Mouse (Mus musculus): ENCODE data around the gene Tbc1d2b. TPM values are rescaled to one million over a fixed set of nuclear protein-coding genes. Genes with fewer than 3 reads are reported as not detected.

Gene Tbc1d2b
- polyA plus RNA-seq, 1 experiment from 2014 or later, result 23.4 TPM

DNA sequence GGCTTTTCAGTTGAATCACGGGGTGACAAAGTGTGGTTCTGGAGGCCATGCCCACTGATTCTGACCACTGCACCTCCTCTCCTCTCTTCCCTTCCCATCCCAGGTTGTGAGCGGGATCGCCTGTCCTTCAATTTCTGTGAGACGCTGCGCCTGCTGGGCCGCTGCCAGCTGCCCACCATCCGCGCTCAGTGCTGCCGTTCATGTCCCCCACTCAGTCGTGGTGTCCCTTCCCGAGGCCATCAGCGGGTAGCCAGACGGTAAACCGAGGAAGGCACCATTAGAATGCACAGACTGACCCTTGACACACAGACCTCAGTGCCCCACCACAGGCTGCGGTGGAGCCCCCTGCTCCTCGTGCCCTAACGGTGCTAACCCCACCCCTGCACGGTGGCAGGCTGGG, 71.0 kb downstream of the Tbc1d2b start:
- H3K4me3 ChIP-seq (ENCODE audit: low read depth, low read length), result no peak overlapping the region
- H3K36me3 ChIP-seq (ENCODE audit: control insufficient read depth, insufficient read depth, low read length), result peaks cover 44% of the 10 kb centered on the region
- 95% methylated on average over 18 of the region's 18 CpGs for WGBS
- no peaks in the 10 kb centered on the region for H3K27me3 ChIP-seq (replicated peaks; ENCODE audit: control insufficient read depth, insufficient read depth, low read length)
- no peaks in the 10 kb centered on the region for H3K4me1 ChIP-seq (ENCODE audit: control insufficient read depth, insufficient read depth, low read length)
- no peak overlapping the region for H3K4me2 ChIP-seq (ENCODE audit: low read depth, low read length)
- no peaks in the 10 kb centered on the region for H3K9me3 ChIP-seq (ENCODE audit: control insufficient read depth, low read length)
- H3K9ac ChIP-seq (ENCODE audit: low read depth, low read length), result no peak overlapping the region
- DNase-seq (ENCODE audit: low spot score), result no peak
- ATAC-seq (ENCODE audit: low read depth), result no peak
- H3K27ac ChIP-seq (replicated peaks; ENCODE audit: low read depth, low read length), result no peak overlapping the region

DNA sequence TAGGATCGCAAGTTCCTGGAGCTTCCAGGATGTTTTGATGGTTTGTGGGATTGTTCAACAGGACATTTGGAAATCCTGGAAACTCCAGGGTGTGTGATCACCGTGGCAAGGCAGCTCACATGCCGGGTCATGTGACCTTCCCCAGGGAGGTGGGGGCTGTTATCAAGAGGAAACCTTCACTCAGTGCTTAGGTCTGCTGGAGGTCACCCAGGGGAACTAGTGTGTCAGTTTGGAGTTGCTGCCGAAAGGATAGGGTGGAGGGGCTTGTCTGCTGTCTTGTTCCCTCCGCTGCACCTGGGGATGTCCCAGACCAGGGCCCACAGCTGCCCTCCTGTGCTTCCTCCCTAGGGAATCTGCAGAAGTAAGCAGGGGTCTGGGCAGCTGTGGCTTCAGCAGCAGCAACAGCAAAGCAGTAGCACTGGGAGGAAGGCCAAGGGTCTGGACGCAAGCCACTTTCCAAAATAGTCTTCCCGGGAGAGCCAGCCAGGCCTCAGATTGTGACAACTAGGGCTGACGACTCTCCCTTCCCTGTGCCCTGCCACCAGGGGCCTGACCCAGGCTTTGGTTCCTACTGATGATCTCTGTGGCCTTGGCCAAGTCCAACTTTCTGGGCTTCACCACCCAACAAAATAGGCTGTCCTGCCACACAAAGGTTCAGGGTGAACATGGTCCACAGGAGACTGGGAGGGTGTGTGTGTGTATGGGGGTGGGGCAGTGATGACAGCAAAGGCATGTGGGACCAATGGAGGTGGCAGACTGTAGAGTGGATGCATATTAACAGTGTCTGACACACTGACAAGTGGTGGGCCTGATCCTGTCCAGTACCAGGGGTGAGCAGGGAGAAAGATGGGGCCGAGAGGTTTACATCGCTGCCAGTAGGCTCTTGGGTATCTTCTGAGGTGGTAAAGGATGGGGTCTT, 71.8 kb downstream of the Tbc1d2b start:
- 61% methylated on average over 10 of the region's 10 CpGs for WGBS

DNA sequence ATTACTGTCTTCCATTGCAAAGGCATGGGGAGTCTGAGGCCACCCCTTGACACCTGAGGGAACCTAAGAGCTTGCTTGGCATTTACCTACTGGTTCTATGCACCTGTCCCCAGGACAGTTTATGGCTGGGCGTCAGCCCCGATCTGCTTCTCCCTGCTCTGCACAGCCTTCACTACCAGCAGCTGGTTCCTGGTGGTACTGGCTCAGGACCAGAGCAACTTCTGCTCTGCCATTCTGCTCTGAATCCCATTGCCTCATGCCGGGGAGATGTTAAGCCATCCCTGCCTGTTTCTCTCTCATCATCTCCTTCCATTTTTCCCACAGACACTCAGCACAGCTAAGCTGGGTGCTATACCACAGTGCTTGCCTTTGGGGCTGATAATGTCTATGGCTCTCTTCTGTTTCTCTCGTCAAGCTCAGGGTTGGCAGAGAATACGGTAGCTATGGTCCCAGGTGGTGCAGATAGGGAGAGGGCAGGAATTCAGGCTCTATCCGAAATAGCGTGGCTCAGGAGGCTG, 72.7 kb downstream of the Tbc1d2b start:
- H3K4me3 ChIP-seq (ENCODE audit: low read depth, low read length), result no peak overlapping the region
- DNase-seq (ENCODE audit: low spot score) (no peak), ATAC-seq (ENCODE audit: low read depth) (no peak)
- H3K4me1 ChIP-seq (ENCODE audit: control insufficient read depth, insufficient read depth, low read length), result no peaks in the 10 kb centered on the region
- H3K36me3 ChIP-seq (ENCODE audit: control insufficient read depth, insufficient read depth, low read length), result peaks cover 43% of the 10 kb centered on the region
- no peaks in the 10 kb centered on the region for H3K27me3 ChIP-seq (replicated peaks; ENCODE audit: control insufficient read depth, insufficient read depth, low read length)
- H3K27ac ChIP-seq (replicated peaks; ENCODE audit: low read depth, low read length), result no peak overlapping the region
- H3K9ac ChIP-seq (ENCODE audit: low read depth, low read length), result no peak overlapping the region
- WGBS, result 77% methylated on average over 7 of the region's 7 CpGs
- no peaks in the 10 kb centered on the region for H3K9me3 ChIP-seq (ENCODE audit: control insufficient read depth, low read length)
- H3K4me2 ChIP-seq (ENCODE audit: low read depth, low read length), result no peak overlapping the region

More for the DNA sequence above, 71.8 kb downstream of the Tbc1d2b start:
- no peaks in the 10 kb centered on the region for H3K4me1 ChIP-seq (ENCODE audit: control insufficient read depth, insufficient read depth, low read length)
- no peak overlapping the region for H3K27ac ChIP-seq (replicated peaks; ENCODE audit: low read depth, low read length)
- H3K4me3 ChIP-seq (ENCODE audit: low read depth, low read length), result no peak overlapping the region
- no peak overlapping the region for H3K4me2 ChIP-seq (ENCODE audit: low read depth, low read length)
- no peaks in the 10 kb centered on the region for H3K27me3 ChIP-seq (replicated peaks; ENCODE audit: control insufficient read depth, insufficient read depth, low read length)
- DNase-seq (ENCODE audit: low spot score) (peak; percentile 30), ATAC-seq (ENCODE audit: low read depth) (0 out of 2 replicates have a peak, but pooled peaks have one; percentile 9)
- H3K9me3 ChIP-seq (ENCODE audit: control insufficient read depth, low read length), result no peaks in the 10 kb centered on the region
- H3K36me3 ChIP-seq (ENCODE audit: control insufficient read depth, insufficient read depth, low read length), result peaks cover 40% of the 10 kb centered on the region
- H3K9ac ChIP-seq (ENCODE audit: low read depth, low read length), result no peak overlapping the region

DNA sequence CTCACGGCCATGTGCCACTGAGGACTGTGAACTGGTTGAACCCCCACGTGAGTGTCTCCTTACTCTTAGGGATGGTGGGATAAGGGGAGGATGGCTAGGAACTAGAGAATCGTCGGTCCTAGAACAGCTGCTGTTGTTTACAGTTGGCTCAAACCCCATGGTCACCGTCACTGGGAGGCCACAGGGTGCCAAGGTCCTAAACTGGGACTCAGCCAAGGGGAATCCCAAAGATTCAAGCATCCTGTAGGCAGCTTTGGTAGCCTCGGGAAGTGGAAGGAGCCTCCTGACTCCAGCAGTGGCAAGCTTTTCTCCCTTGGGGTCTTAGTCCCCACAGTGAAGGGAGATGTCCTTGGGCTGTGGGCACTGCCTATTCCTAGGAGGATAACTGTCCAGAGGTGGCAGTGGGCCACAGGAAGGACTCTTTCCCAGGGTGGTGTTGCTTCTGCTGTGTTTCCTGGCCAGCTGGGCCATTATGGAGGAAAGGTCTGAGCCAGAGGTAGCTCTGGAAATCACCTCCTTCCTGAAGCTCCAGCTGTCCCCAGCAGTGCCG, 73.4 kb downstream of the Tbc1d2b start:
- Histone ChIP-seq H3K9me3 (ENCODE audit: control insufficient read depth, low read length) (no peaks in the 10 kb centered on the region), H3K36me3 (ENCODE audit: control insufficient read depth, insufficient read depth, low read length) (peaks cover 45% of the 10 kb centered on the region), H3K4me1 (ENCODE audit: control insufficient read depth, insufficient read depth, low read length) (no peaks in the 10 kb centered on the region), H3K27me3 (replicated peaks; ENCODE audit: control insufficient read depth, insufficient read depth, low read length) (no peaks in the 10 kb centered on the region), H3K27ac (replicated peaks; ENCODE audit: low read depth, low read length) (no peak overlapping the region), H3K4me3 (ENCODE audit: low read depth, low read length) (no peak overlapping the region), H3K4me2 (ENCODE audit: low read depth, low read length) (no peak overlapping the region), H3K9ac (ENCODE audit: low read depth, low read length) (no peak overlapping the region)
- DNase-seq (ENCODE audit: low spot score) (no peak), ATAC-seq (ENCODE audit: low read depth) (no peak)
- WGBS, result 72% methylated on average over 7 of the region's 7 CpGs

DNA sequence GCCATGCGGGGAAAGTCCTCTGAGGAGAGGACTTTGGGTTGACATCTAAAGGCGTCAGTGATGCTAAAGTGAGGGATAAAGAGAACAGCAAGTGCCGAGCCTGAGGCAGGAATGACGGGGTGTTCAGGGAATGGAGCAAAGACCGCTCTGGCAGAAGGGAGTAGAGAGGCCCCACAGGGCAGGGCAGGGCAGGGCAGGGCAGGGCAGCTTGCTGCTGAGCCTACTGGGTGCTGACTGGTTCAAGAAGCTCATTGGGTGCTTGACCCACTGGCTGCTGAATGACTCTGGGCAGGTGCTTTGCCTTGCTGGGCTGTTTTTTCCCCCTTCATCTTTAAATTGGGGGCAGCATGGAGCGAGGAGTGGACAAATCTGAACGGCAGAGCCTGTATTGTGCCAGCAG, 74.3 kb downstream of the Tbc1d2b start:
- no peak overlapping the region for H3K4me3 ChIP-seq (ENCODE audit: low read depth, low read length)
- ATAC-seq (ENCODE audit: low read depth) (no peak), DNase-seq (ENCODE audit: low spot score) (no peak)
- H3K36me3 ChIP-seq (ENCODE audit: control insufficient read depth, insufficient read depth, low read length), result peaks cover 52% of the 10 kb centered on the region
- no peaks in the 10 kb centered on the region for H3K9me3 ChIP-seq (ENCODE audit: control insufficient read depth, low read length)
- 89% methylated on average over 7 of the region's 7 CpGs for WGBS
- no peak overlapping the region for H3K4me2 ChIP-seq (ENCODE audit: low read depth, low read length)
- no peak overlapping the region for H3K9ac ChIP-seq (ENCODE audit: low read depth, low read length)
- H3K4me1 ChIP-seq (ENCODE audit: control insufficient read depth, insufficient read depth, low read length), result no peaks in the 10 kb centered on the region
- no peaks in the 10 kb centered on the region for H3K27me3 ChIP-seq (replicated peaks; ENCODE audit: control insufficient read depth, insufficient read depth, low read length)
- H3K27ac ChIP-seq (replicated peaks; ENCODE audit: low read depth, low read length), result no peak overlapping the region

DNA sequence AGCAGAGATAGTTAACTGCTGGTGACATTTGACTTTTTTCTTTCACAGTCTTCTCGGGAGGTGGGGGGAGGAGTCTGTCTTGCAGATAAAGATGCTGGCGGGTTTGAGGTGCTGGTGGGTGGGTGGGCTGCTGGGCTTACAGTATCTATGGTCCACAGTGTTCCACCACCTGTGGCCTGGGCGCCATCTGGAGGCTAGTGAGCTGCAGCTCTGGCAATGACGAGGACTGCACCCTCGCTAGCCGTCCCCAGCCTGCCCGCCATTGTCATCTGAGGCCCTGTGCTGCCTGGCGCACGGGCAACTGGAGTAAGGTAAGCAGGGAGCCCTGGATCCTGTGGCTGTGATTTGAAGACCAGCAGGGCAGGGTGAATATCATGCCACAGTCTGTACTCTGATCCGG, 75.6 kb downstream of the Tbc1d2b start:
- H3K36me3 ChIP-seq (ENCODE audit: control insufficient read depth, insufficient read depth, low read length), result peaks cover 51% of the 10 kb centered on the region
- no peak overlapping the region for H3K9ac ChIP-seq (ENCODE audit: low read depth, low read length)
- H3K27me3 ChIP-seq (replicated peaks; ENCODE audit: control insufficient read depth, insufficient read depth, low read length), result no peaks in the 10 kb centered on the region
- H3K9me3 ChIP-seq (ENCODE audit: control insufficient read depth, low read length), result no peaks in the 10 kb centered on the region
- ATAC-seq (ENCODE audit: low read depth) (no peak), DNase-seq (ENCODE audit: low spot score) (no peak)
- H3K4me2 ChIP-seq (ENCODE audit: low read depth, low read length), result no peak overlapping the region
- H3K4me1 ChIP-seq (ENCODE audit: control insufficient read depth, insufficient read depth, low read length), result no peaks in the 10 kb centered on the region
- no peak overlapping the region for H3K27ac ChIP-seq (replicated peaks; ENCODE audit: low read depth, low read length)
- WGBS, result 70% methylated on average over 10 of the region's 10 CpGs
- H3K4me3 ChIP-seq (ENCODE audit: low read depth, low read length), result no peak overlapping the region

DNA sequence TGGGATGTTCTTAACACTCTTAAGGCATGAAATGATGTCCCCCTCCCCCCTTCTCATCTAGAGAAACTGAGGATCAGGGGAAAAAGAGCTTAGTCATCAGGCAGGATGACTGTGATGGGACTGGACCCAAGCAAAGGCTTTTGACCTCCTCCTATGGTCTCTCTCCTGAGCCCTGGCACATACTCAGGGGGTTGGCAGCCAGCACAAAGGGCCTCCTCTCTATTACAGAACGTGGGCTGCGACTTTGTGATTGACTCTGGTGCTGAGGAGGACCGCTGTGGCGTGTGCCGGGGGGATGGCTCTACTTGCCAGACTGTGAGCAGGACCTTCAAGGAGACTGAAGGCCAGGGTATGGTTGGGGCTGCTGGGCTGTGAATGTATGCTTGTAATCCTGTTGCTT, 81.2 kb downstream of the Tbc1d2b start:
- Histone ChIP-seq H3K4me3 (ENCODE audit: low read depth, low read length) (no peak overlapping the region), H3K9me3 (ENCODE audit: control insufficient read depth, low read length) (no peaks in the 10 kb centered on the region), H3K4me1 (ENCODE audit: control insufficient read depth, insufficient read depth, low read length) (no peaks in the 10 kb centered on the region), H3K4me2 (ENCODE audit: low read depth, low read length) (no peak overlapping the region), H3K36me3 (ENCODE audit: control insufficient read depth, insufficient read depth, low read length) (peaks cover 67% of the 10 kb centered on the region), H3K27me3 (replicated peaks; ENCODE audit: control insufficient read depth, insufficient read depth, low read length) (no peaks in the 10 kb centered on the region), H3K27ac (replicated peaks; ENCODE audit: low read depth, low read length) (no peak overlapping the region), H3K9ac (ENCODE audit: low read depth, low read length) (no peak overlapping the region)
- ATAC-seq (ENCODE audit: low read depth) (no peak), DNase-seq (ENCODE audit: low spot score) (no peak)
- WGBS, result 78% methylated on average over 5 of the region's 5 CpGs

DNA sequence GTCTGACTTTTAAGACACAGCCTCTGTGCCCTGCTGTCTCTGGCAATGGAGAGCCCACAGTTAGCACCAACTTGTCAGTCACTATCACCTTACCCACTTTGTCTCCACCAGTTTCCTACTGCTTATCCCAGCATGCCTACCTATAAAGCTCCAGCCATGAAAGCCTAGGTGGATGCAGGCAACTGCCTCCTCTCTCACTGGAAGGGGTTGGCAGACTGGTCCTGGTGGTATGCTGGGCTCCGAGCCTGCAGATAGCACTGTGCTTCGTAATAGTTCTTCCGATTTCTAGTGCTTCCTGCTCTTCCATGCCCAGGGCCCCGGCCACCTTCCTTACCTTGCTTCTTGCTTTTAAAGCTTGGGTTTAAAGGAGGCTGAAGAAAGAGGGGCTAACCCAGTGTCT, 81.7 kb downstream of the Tbc1d2b start:
- 97% methylated on average over 4 of the region's 4 CpGs for WGBS

More for the DNA sequence above, 81.7 kb downstream of the Tbc1d2b start:
- no peak for ATAC-seq (ENCODE audit: low read depth)
- Histone ChIP-seq H3K9me3 (ENCODE audit: control insufficient read depth, low read length) (no peaks in the 10 kb centered on the region), H3K27me3 (replicated peaks; ENCODE audit: control insufficient read depth, insufficient read depth, low read length) (no peaks in the 10 kb centered on the region), H3K9ac (ENCODE audit: low read depth, low read length) (no peak overlapping the region), H3K36me3 (ENCODE audit: control insufficient read depth, insufficient read depth, low read length) (peaks cover 64% of the 10 kb centered on the region), H3K4me3 (ENCODE audit: low read depth, low read length) (no peak overlapping the region), H3K27ac (replicated peaks; ENCODE audit: low read depth, low read length) (no peak overlapping the region), H3K4me1 (ENCODE audit: control insufficient read depth, insufficient read depth, low read length) (no peaks in the 10 kb centered on the region), H3K4me2 (ENCODE audit: low read depth, low read length) (no peak overlapping the region)
- no peak for DNase-seq (ENCODE audit: low spot score)
